Mouse (Mus musculus): Measurements from ENCODE around the gene Vasp. TPM values are rescaled to one million over a fixed set of nuclear protein-coding genes. Genes with fewer than 3 reads are reported as not detected.
"Not testable (repeated sequence)": the region's sequence is repeated elsewhere in the genome, so short reads cannot be mapped to it uniquely, and the experiment has no call there.

Gene Vasp
- polyA plus RNA-seq, 1 experiment: 335 TPM

- 3% methylated on average over 35 of the region's 35 CpGs for WGBS
- peaks cover 13% of the 10 kb centered on the region; the same call in 1 of the 2 replicates for H3K4me1 ChIP-seq (ENCODE audit: control insufficient read depth, insufficient read depth, insufficient read length)
- no peak overlapping the region for H3K27ac ChIP-seq (ENCODE audit: insufficient read depth, low read length)
- peaks cover 21% of the 10 kb centered on the region for H3K27me3 ChIP-seq (ENCODE audit: control insufficient read depth, insufficient read depth, low read length)
- peak overlapping the region; percentile 43; the same call in 1 of the 2 replicates for H3K4me3 ChIP-seq (ENCODE audit: extremely low read depth, insufficient read depth, insufficient read length)
- no peaks in the 10 kb centered on the region for H3K36me3 ChIP-seq (ENCODE audit: control insufficient read depth, insufficient read depth, low read length)
- TF ChIP-seq CTCF (IDR thresholded peaks at IDR 0.05; ENCODE audit: extremely low read depth, insufficient read depth, insufficient read length, insufficient replicate concordance) (no peak), POLR2A (IDR thresholded peaks at IDR 0.05; ENCODE audit: low read depth, low read length) (no peak)
- peak in 1 of 2 experiments; percentile 49 for DNase-seq (ENCODE audit: low read depth in 1 of 2, low spot score in 2 of 2)
These were observed 11.3 kb upstream of the Vasp start for GRCm38 (mm10) chr7:19282791-19283405.

DNA sequence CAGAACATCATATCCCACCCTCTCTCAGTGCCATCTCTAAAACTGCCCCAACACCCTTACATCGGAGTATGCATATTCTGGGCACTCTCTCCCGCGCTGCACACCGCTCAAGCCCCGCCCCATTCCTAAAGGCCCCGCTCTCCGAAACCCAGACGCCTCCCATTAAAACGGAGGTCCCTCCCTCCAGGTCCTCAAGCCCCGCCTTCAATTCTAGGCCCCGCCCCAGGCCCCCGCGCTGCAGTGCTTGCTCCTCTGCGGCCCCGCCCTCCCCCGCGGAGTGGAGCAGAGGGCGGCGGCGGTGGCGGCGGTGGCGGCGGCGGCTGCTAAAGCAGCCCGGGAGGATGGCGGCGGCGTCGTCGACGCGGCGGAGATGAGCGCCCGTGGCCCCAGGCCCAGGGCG lies 10.8 kb upstream of the Vasp start, which contains the start of gene Rtn2:
Gene Rtn2, plus strand, starts transcription at position 240 of the 400 bp plus-strand sequence.
- Histone ChIP-seq H3K36me3 (ENCODE audit: control insufficient read depth, insufficient read depth, low read length) (no peaks in the 10 kb centered on the region), H3K4me3 (ENCODE audit: extremely low read depth, insufficient read depth, insufficient read length) (peak within 1 kb of the TSS; percentile 43; the same call in 1 of the 2 replicates), H3K27ac (ENCODE audit: insufficient read depth, low read length) (no peak within 1 kb of the TSS), H3K27me3 (ENCODE audit: control insufficient read depth, insufficient read depth, low read length) (peaks cover 21% of the 10 kb centered on the region), H3K4me1 (ENCODE audit: control insufficient read depth, insufficient read depth, insufficient read length) (peaks cover 13% of the 10 kb centered on the region; the same call in 1 of the 2 replicates)
- DNase-seq (ENCODE audit: low read depth in 1 of 2, low spot score in 2 of 2): peak in 1 of 2 experiments; percentile 54
- TF ChIP-seq POLR2A (IDR thresholded peaks at IDR 0.05; ENCODE audit: low read depth, low read length) (no peak), CTCF (IDR thresholded peaks at IDR 0.05; ENCODE audit: extremely low read depth, insufficient read depth, insufficient read length, insufficient replicate concordance) (no peak)
- WGBS: 1% methylated on average over 36 of the region's 37 CpGs

DNA sequence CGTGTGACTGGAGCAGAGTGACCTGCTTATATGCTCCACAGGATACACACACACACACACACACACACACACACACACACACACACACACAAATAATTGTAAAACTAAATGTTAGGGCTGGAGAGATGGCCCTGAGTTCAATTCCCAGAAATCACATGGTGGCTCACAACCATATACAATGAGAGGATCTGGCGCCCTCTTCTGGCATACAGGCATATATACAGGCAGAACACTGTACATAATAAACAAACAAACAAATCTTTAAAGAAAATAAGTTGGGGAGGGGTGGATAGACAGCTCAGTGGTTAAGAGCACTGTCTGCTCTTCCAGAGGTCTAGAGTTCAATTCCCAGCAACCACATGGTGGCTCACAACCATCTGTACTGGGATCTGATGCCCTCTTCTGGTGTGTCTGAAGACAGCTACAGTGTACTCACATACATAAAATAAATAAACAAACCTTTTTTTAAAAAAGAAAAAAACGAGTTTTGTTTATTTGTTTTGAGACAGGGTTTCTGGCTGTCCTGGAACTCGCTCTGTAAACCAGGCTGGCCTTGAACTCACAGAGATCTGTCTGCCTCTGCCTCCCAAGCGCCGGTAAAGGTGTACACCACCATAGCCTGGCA lies 10.2 kb upstream of the Vasp start:
- H3K36me3 ChIP-seq (ENCODE audit: control insufficient read depth, insufficient read depth, low read length); DNase-seq (ENCODE audit: low read depth in 1 of 2, low spot score in 2 of 2); H3K4me3 ChIP-seq (ENCODE audit: extremely low read depth, insufficient read depth, insufficient read length); H3K27ac ChIP-seq (ENCODE audit: insufficient read depth, low read length): not testable (repeated sequence)
- peaks cover 13% of the 10 kb centered on the region; the same call in 1 of the 2 replicates for H3K4me1 ChIP-seq (ENCODE audit: control insufficient read depth, insufficient read depth, insufficient read length)
- 39% methylated on average over 6 of the region's 6 CpGs for WGBS
- peaks cover 21% of the 10 kb centered on the region for H3K27me3 ChIP-seq (ENCODE audit: control insufficient read depth, insufficient read depth, low read length)

DNA sequence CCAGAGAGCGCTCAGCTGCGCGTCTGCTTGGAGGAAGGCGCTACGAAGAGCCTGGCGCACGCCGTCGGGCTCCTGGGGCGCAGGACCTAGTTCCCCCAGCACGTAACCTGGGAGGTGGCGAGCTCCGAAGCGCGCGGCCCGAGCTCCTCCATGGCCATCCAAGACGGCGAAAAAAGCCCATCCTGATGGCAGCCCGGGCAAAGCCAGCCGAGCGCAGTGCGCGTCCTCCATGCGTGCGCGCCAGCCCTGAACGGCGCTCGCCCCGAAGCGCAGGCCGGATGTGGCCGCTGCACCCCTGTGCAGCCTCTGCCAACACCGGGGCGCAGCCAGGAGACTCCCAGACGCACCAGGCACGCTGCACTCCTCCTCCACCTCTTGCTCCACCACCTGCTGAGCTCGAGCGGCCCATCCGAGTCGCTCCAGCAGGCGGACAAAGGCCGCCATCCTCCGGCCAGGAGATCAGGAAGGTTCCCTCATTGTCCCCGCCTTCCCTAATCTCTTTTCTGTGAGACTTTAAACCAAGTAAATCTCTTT lies 8.0 kb upstream of the Vasp start, which contains the start of gene Ppm1n:
Gene Ppm1n, minus strand, starts transcription at position 484 of the 534 bp plus-strand sequence.
- peaks cover 21% of the 10 kb centered on the region for H3K27me3 ChIP-seq (ENCODE audit: control insufficient read depth, insufficient read depth, low read length)
- TF ChIP-seq POLR2A (IDR thresholded peaks at IDR 0.05; ENCODE audit: low read depth, low read length): no peak
- TF ChIP-seq CTCF (IDR thresholded peaks at IDR 0.05; ENCODE audit: extremely low read depth, insufficient read depth, insufficient read length, insufficient replicate concordance): no peak
- no peaks in the 10 kb centered on the region for H3K36me3 ChIP-seq (ENCODE audit: control insufficient read depth, insufficient read depth, low read length)
- WGBS: 4% methylated on average over 46 of the region's 46 CpGs
- no peak for DNase-seq (ENCODE audit: low read depth in 1 of 2, low spot score in 2 of 2)
- no peak within 1 kb of the TSS for H3K27ac ChIP-seq (ENCODE audit: insufficient read depth, low read length)
- peaks cover 13% of the 10 kb centered on the region; the same call in 1 of the 2 replicates for H3K4me1 ChIP-seq (ENCODE audit: control insufficient read depth, insufficient read depth, insufficient read length)
- H3K4me3 ChIP-seq (ENCODE audit: extremely low read depth, insufficient read depth, insufficient read length): peak within 1 kb of the TSS; percentile 16; the same call in 1 of the 2 replicates

- 7% methylated on average over 34 of the region's 34 CpGs for WGBS
- no peak for DNase-seq (ENCODE audit: low read depth in 1 of 2, low spot score in 2 of 2)
- no peaks in the 10 kb centered on the region for H3K36me3 ChIP-seq (ENCODE audit: control insufficient read depth, insufficient read depth, low read length)
- H3K27ac ChIP-seq (ENCODE audit: insufficient read depth, low read length): no peak overlapping the region
- peaks cover 21% of the 10 kb centered on the region for H3K27me3 ChIP-seq (ENCODE audit: control insufficient read depth, insufficient read depth, low read length)
- H3K4me1 ChIP-seq (ENCODE audit: control insufficient read depth, insufficient read depth, insufficient read length): peaks cover 13% of the 10 kb centered on the region; the same call in 1 of the 2 replicates
- H3K4me3 ChIP-seq (ENCODE audit: extremely low read depth, insufficient read depth, insufficient read length): peak overlapping the region; percentile 16; the same call in 1 of the 2 replicates
- TF ChIP-seq CTCF (IDR thresholded peaks at IDR 0.05; ENCODE audit: extremely low read depth, insufficient read depth, insufficient read length, insufficient replicate concordance) (no peak), POLR2A (IDR thresholded peaks at IDR 0.05; ENCODE audit: low read depth, low read length) (no peak)
These were observed 7.4 kb upstream of the Vasp start for GRCm38 (mm10) chr7:19279052-19279451.

DNA sequence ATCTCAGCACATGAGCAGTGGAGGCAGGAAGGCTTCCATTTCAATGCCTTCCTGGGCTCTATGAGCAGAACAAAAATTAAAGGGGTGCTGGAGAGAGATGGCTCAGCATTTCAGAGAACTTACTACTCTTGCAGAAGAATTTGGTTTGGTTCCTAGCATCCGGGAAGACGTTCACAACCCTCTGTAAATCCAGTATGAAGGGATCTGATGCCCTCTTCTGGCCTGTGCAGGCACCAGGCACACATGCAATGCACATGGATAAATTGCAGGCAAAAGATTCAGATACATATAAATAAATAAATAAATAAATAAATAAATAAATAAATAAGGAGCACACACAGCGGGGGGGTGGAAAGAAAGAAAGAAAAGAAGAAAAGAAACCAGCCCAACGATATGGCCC lies 4.6 kb upstream of the Vasp start:
- Histone ChIP-seq H3K27ac (ENCODE audit: insufficient read depth, low read length) (no peak overlapping the region), H3K36me3 (ENCODE audit: control insufficient read depth, insufficient read depth, low read length) (no peaks in the 10 kb centered on the region), H3K4me3 (ENCODE audit: extremely low read depth, insufficient read depth, insufficient read length) (no peak overlapping the region), H3K4me1 (ENCODE audit: control insufficient read depth, insufficient read depth, insufficient read length) (peaks cover 12% of the 10 kb centered on the region), H3K27me3 (ENCODE audit: control insufficient read depth, insufficient read depth, low read length) (peaks cover 10% of the 10 kb centered on the region)
- WGBS: 61% methylated on average over 4 of the region's 4 CpGs
- TF ChIP-seq CTCF (IDR thresholded peaks at IDR 0.05; ENCODE audit: extremely low read depth, insufficient read depth, insufficient read length, insufficient replicate concordance): peak; percentile 53; the same call in 1 of the 2 replicates
- TF ChIP-seq POLR2A (IDR thresholded peaks at IDR 0.05; ENCODE audit: low read depth, low read length): no peak
- no peak for DNase-seq (ENCODE audit: low read depth in 1 of 2, low spot score in 2 of 2)
